Mouse (Mus musculus): ENCODE data around the gene Rpl12. TPM values are rescaled to one million over a fixed set of nuclear protein-coding genes. Genes with fewer than 3 reads are reported as not detected.
"Not testable (repeated sequence)": the region's sequence is repeated elsewhere in the genome, so short reads cannot be mapped to it uniquely, and the experiment has no call there.

The Rpl12 gene
- total RNA-seq, 1 experiment from 2014 or later, result 155 TPM

DNA sequence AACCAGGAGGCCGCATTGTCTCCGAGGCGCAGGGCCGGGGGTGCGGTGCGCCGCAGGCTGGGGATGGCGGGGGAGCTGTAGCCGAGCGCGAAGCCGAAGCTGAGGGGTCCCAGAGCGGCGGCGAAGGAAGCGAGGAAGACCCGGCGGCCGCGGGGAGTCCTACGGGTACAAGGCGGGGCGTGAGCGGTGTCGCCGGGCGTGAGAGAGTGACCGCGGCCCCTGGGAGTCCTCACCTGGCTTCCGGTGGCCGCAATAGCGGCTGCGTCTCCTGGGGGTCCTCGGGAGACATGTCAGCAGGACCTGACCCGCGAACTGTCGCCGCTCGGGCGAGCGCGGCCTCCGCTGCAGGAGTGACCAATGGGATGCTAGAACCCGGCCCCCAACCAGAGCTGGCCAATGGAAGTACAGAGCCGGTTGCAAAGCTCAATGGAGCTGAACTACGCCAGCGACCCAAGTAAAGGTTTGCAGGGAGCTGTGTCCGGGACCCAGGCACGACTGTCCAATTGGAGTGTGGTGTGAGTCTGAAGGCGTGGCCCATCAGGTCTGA lies 20.4 kb downstream of the Rpl12 start, which contains the start of gene Slc2a8:
Gene Slc2a8 (minus strand): TSS at position 359 of the 547 bp plus-strand sequence.
- DNase-seq, result peak; percentile 97

DNA sequence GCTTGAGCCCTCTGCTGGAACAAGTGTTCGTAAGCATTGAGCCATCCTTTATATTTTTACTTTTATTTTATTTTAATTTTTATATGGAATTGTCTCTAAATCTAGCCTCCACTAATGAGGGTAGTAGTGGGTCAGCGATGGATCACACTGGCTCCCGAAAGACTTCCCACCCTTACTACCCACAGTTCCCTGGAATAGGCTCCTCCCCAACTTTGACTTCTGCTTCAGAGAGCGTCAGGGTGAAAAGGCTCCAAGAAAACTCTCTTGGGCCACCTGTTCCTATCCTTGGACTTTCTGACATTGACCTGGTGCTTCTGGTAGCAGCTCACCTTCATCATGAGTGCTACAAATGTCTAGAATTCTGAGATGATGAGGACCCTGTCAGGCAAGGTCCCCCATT lies 21.3 kb downstream of the Rpl12 start:
- DNase-seq, result no peak

DNA sequence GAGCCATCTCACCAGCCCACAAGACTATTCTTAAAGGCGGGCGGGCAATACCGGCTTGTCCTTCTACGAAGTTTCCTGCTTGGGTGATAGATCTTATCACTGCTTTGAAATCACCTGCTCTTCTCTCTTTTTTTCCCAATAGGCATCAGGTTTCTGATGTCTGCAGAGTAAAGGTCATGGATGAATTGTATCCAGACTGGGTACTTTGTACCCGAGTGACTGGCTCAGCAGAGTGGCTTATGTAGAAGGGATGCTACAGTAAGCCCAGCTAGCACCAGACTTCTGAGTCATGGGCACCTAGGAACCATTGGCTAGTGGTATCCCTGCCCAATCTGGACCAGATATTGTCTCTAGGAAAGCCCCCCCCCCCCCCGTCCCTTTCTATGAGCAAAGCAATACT lies 22.3 kb downstream of the Rpl12 start:
- no peak for DNase-seq

DNA sequence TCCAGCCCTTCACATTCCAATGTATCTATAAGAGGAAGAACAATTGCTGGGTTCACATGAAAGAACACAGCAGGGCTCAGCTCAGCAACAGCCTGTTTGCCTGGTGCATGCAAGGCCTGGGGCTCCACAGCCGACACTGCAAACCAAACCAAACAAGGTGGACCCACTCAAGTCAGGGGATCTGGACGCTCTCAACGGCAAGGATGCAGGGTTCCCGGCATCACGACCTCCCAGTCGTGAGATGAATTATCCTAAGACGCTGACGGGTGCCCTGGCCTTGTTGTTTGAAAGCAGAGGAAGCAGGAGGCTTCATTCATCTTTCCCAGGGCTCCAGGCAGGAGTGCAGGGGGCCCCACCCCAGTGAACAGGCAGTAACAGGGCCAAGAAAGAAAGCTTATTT lies 24.5 kb downstream of the Rpl12 start:
- no peak for DNase-seq

DNA sequence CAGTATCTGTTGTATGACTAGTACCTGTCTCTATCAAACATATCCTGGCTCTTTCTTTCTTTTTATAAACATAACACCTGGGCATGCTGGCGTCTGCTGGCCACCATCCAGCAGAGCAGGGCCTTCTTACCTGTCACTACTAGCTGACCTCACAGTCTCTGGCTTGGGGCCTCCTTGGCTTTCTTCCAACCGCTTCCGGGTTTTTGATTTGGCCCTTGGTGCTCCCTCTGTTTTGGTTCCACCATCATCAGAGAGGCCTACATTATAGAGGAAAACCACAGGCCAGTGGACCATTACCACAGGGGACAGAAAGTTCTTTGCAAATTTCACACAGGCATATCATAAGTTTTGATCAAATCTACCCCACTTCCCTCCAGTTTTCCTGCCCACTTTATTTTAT lies 28.0 kb downstream of the Rpl12 start:
- no peak for DNase-seq

DNA sequence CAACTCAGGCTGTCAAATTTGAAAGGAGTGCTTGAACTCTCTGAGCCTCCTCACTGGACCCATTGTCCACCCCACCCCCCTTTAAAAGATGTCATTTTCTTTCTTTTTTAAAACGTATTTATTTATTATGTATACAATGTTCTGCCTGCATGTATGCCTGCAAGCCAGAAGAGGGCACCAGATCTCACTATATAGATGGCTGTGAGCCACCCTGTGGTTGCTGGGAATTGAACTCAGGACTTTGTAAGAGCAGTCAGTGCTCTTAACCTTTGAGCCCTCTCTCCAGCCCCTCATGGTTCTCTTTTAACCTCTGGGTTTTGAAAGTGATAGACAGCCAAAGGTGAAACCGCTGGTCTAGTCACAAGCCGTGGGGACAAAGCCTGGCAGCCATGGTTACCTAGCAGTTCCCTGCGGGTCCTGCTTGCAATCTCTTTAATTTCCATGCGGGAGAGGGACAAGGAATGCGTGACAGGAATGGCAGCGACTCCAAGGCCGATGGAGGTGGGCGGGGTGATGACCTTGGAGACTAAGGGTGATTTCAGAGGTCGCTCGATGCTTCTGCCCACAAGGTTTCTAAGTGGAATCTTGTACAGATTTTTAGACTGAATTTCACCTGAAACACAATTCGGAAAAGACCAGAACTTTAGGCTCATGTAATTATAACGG lies 28.9 kb downstream of the Rpl12 start:
- peak; percentile 27 for DNase-seq

DNA sequence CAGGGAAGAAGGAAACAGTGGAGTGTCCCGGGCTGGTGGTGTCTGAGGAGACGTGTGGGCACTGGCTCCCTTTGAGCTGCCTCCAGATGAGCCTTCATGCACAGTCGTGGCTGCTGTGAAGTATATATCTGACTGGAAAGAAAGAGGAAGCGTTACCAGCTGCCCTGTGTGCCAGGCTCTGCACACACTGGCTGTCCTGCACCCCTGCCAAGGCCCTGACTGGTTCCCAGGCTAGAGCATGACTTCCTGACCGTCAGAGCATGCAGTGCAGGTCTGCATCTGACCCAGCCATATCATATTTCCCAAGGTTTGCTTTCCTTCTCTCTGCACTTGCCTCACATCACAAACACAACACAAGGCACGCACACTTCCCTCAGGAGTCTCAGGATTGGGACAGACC lies 30.8 kb downstream of the Rpl12 start:
- no peak for DNase-seq

DNA sequence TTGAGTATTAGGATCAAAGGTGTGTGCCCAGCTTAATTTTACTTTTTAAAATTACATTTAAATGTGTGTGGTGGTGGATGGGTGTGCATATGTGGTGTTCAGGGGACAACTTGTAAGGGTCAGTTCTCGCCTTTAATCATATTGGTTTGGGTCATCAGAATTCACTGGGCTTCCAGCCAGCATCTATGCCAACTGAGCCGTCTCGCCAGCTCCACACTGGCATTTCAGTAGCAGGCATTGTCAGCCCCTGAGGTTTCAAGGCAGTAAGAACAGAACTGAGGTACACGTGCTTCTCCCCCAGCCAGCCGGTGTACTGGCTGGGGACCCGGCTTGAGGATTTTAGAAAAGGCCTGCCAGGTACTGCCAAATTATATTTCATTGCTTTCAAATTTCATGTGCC lies 35.7 kb downstream of the Rpl12 start:
- no peak for DNase-seq

DNA sequence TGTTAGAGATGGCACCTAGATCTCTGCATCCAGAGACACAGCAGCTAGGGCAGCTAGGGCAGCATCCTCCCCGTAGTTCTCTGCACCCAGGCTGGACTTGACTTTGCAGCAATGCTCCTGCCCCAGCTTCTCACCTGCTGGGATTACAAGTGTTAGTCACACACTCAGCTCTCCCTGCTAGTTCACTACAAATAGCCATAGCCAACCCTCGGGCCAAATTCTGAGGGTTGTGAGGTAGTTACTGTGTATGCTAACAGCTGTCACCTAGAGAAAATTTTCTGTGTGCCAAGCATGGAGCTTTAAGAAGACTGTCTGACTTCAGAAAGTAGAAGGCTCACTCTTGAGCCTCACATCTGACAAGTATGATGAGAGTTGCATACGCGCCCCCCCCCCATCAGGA lies 36.4 kb downstream of the Rpl12 start:
- no peak for DNase-seq

DNA sequence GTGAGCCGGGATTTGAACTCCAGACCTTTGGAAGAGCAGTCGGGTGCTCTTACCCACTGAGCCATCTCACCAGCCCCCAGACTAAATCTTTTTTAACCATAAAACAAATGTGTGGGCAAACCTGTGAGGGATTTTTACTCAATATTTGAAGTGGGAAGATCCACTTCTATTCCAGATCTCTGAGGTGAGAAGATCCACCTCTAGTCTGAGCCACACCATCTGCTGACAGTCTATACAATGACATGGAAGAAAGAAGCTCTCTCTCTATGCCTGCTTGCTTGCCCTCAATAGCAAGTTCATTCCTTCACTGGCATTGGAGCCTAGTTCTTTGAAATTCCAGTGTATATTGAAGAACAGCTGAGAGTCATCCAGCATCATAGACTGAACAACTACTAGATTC lies 38.4 kb downstream of the Rpl12 start:
- DNase-seq, result no peak

DNA sequence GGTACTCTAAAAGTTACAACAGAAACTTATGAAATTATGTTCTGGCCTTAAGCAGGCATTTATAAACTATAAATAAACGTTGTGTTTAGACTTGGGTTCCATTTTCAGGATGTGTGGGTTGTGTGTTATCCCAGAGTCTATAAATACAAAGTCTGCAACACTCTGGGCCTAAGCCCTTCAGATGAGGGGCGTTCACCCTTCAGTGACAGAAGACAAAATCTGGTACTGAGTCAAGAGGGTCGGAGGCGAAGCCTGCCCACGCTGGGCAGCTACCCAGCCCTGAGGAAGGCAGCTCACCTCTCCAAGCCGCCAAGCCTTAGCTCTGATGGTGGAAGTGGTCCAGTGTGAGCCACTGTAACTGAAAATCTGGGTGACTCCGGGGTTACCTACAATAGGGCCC lies 40.8 kb downstream of the Rpl12 start:
- DNase-seq, result no peak

DNA sequence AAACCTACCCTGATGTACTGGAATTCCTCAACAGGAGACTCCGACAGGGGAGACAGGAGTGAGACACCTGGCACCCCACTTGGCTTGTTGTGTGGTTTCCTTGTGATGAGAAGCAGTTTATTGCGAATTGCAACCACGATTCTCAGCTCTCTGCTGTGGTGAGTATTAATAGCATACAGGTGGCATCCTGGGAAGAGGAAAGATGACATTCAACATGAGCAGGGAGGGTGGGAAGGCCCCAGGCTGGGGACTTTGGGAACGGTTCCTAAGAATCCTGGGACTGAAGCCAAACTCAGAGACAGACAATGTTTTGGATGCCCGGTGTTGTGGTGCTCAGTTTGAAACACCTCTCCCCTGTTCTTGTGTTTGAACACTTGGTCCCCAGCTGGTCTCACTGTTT lies 43.7 kb downstream of the Rpl12 start:
- DNase-seq, result no peak

DNA sequence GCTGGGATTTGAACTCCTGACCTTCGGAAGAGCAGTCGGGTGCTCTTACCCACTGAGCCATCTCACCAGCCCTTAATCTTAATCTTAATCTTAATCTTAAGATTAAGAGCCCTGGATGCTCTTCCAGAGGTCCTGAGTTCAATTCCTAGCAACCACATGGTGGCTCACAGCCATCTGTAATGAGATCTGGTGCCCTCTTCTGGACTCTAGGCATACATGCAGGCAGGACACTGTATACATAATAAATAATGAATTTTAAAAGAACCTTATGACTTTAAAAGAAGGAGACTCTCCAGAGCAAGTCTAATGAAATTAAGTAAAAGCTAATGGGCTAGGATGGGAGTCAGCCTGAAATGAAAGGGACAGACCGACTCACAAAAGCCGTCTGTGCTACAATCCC lies 47.7 kb downstream of the Rpl12 start:
- DNase-seq, result not testable (repeated sequence)

DNA sequence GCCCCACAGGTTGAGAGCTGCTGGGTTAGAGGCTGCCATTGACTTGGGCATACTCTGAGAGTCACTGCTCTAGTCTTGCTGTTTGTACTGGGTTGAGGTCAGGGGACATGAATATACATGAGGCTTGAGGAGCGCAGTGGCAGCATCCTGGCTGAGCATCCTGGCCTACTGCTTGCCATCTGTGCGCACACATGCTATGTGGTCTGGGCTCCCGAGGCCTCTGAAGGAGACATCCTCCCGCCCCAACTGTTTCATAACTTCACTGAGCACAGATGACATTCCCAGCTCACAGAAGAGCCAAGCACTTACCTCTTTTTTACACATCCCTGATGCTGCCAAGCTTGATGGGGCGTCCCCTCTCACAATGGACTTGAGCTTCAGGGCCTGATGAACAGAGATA lies 53.5 kb downstream of the Rpl12 start:
- no peak for DNase-seq

Other genes starting within 250 kb of the Rpl12 start
- 67.4 and 79.7 TPM in 2 replicates for gene Cdk9, start 248.5 kb upstream of the Rpl12 start, total RNA-seq (2021)
- 29.8 and 39.3 TPM in 2 replicates for gene Sh2d3c, start 240.5 kb upstream of the Rpl12 start, total RNA-seq (2021)
- not detected in 2 replicates for gene 6330409D20Rik, start 220.5 kb upstream of the Rpl12 start, total RNA-seq (2021)
- gene Tor2a, start 204.3 kb upstream of the Rpl12 start, total RNA-seq (2021), result 25.3 and 26.8 TPM in 2 replicates
- 0.26 TPM in 1 of 2 replicates, not detected in the other for gene Ttc16, start 185.9 kb upstream of the Rpl12 start, total RNA-seq (2021)
- gene Ptrh1, start 185.8 kb upstream of the Rpl12 start, total RNA-seq (2021), result 5.1 and 5.9 TPM in 2 replicates
- not detected in 2 replicates for gene Cfap157, start 177.1 kb upstream of the Rpl12 start, total RNA-seq (2021)
- 25.2 and 26.4 TPM in 2 replicates for gene Stxbp1, start 114.3 kb upstream of the Rpl12 start, total RNA-seq (2021)
- gene Fam129b, start 85.4 kb upstream of the Rpl12 start, total RNA-seq (2021), result 22.0 and 23.1 TPM in 2 replicates
- 14.1 and 17.2 TPM in 2 replicates for gene Lrsam1, start 55 bp downstream of the Rpl12 start, total RNA-seq (2021)
- gene Slc2a8, start 20.5 kb downstream of the Rpl12 start, total RNA-seq (2021), result 18.3 and 20.8 TPM in 2 replicates
- 15.1 and 20.9 TPM in 2 replicates for gene Garnl3, start 170.1 kb downstream of the Rpl12 start, total RNA-seq (2021)

Data from adrenal gland, postnatal 14 days (tissue).